Mouse (Mus musculus): ENCODE measurements around the gene Ltb. TPM values are rescaled to one million over a fixed set of nuclear protein-coding genes. Genes with fewer than 3 reads are reported as not detected.

Ltb gene
- 0.32 and 0.48 TPM in 2 replicates for polyA plus RNA-seq (2014; fragmentation: Nextera tagmentation; extraction: Ambion mirVana)

DNA sequence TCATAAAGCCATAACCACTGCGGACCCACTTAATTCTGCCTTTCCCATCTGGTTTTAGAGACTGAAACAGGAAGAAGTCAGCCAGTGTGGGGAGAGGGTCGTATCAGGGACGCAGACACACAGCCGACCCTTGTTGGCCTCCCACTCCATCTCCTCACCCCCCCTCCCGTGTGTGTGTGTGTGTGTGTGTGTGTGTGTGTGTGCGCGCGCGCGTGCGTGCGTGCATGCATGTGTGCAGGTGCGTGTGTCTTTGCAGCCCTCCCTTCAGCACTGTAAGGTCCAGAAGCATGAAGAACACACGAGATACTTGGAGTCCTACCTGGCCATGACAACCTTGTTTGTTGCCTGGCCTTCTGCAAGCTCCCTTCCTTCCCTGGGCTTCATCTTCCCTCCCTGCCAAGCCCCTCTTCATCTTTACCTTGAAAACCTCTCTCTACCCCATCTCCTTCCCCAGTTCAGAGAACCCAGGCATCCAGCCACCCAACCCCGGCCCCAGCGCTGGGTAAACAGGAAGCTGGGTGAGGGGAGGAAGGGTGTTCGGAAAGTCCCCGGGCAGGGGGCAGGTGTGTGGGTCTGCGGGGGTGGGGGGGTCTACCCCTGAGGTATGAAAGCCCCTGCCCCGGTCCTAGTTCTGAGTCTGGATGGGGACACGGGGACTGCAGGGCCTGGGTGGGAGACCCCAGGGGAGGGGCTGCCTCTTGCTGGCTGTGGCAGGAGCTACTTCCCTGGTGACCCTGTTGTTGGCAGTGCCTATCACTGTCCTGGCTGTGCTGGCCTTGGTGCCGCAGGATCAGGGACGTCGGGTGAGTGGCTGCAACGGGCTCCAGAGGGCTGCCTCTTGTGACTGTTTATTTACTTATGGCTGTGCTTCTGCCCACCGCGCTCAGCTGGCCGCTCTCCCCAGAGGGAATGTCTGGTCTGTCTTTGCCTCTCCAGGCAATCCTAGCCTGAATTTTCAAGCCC is at the start of gene Ltb:
Gene Ltb (plus strand): TSS at position 559 of the 963 bp plus-strand sequence.
- H3K36me3 ChIP-seq (replicated peaks; ENCODE audit: control insufficient read depth, insufficient read depth, low read depth, low read length), result no peaks in the 10 kb centered on the region
- no peak within 1 kb of the TSS for H3K4me3 ChIP-seq (ENCODE audit: low read depth, low read length)
- no peaks in the 10 kb centered on the region for H3K9me3 ChIP-seq (replicated peaks; ENCODE audit: control insufficient read depth, low read length)
- H3K27ac ChIP-seq (replicated peaks; ENCODE audit: low read depth, low read length), result no peak within 1 kb of the TSS
- H3K27me3 ChIP-seq (ENCODE audit: control insufficient read depth, insufficient read depth, low read length), result peaks cover 21% of the 10 kb centered on the region
- H3K4me2 ChIP-seq (ENCODE audit: low read depth, low read length), result 0 out of 2 replicates have a peak within 1 kb of the TSS, but pooled peaks have one; percentile 10
- WGBS, result 60% methylated on average over 28 of the region's 28 CpGs
- ATAC-seq (replicated peaks; ENCODE audit: insufficient number of reproducible peaks, low FRiP score, low TSS enrichment, low read depth) (no peak), DNase-seq (ENCODE audit: low spot score) (no peak)
- H3K9ac ChIP-seq (replicated peaks; ENCODE audit: low read length), result no peak within 1 kb of the TSS
- H3K4me1 ChIP-seq (ENCODE audit: control insufficient read depth, insufficient read depth, low read length), result no peaks in the 10 kb centered on the region

GRCm38 (mm10) chr17:35146139-35146538 is 48.1 kb upstream of the Ltb start:
- no peaks in the 10 kb centered on the region for H3K9me3 ChIP-seq (replicated peaks; ENCODE audit: control insufficient read depth, low read length)
- 92% methylated on average over 5 of the region's 5 CpGs for WGBS

DNA sequence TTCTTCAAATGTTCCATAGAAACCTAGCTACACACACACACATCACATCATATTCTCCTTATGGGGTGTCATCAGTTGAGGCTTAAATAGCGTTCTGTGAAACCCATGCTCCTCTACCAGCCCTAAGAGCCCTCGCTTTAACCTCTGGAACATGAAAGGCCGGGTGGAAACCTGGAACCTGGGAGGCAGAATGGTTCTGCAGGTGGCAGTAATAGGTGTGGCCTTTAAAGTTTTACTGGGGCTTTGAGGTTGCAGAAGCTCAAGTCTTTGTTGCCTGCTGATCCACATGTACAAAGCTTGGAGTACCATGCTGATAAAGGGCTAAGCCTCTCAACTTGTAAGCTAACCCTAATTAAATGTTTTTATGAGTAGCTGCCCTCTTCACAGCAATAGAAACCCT is 46.9 kb upstream of the Ltb start:
- DNase-seq (ENCODE audit: low spot score), result no peak
- H3K9ac ChIP-seq (replicated peaks; ENCODE audit: low read length), result no peak overlapping the region
- no peaks in the 10 kb centered on the region for H3K4me1 ChIP-seq (ENCODE audit: control insufficient read depth, insufficient read depth, low read length)
- H3K9me3 ChIP-seq (replicated peaks; ENCODE audit: control insufficient read depth, low read length), result no peaks in the 10 kb centered on the region
- H3K36me3 ChIP-seq (replicated peaks; ENCODE audit: control insufficient read depth, insufficient read depth, low read depth, low read length), result peaks cover 67% of the 10 kb centered on the region
- no peak for ATAC-seq (replicated peaks; ENCODE audit: insufficient number of reproducible peaks, low FRiP score, low TSS enrichment, low read depth)
- 55% methylated on average over 3 of the region's 3 CpGs for WGBS
- no peaks in the 10 kb centered on the region for H3K27me3 ChIP-seq (ENCODE audit: control insufficient read depth, insufficient read depth, low read length)
- H3K4me3 ChIP-seq (ENCODE audit: low read depth, low read length), result no peak overlapping the region
- no peak overlapping the region for H3K4me2 ChIP-seq (ENCODE audit: low read depth, low read length)
- H3K27ac ChIP-seq (replicated peaks; ENCODE audit: low read depth, low read length), result no peak overlapping the region

More at GRCm38 (mm10) chr17:35146139-35146538, 48.1 kb upstream of the Ltb start:
- ATAC-seq (replicated peaks; ENCODE audit: insufficient number of reproducible peaks, low FRiP score, low TSS enrichment, low read depth), result no peak
- Histone ChIP-seq H3K4me2 (ENCODE audit: low read depth, low read length) (no peak overlapping the region), H3K9ac (replicated peaks; ENCODE audit: low read length) (no peak overlapping the region), H3K4me3 (ENCODE audit: low read depth, low read length) (no peak overlapping the region), H3K4me1 (ENCODE audit: control insufficient read depth, insufficient read depth, low read length) (no peaks in the 10 kb centered on the region), H3K36me3 (replicated peaks; ENCODE audit: control insufficient read depth, insufficient read depth, low read depth, low read length) (peaks cover 70% of the 10 kb centered on the region), H3K27ac (replicated peaks; ENCODE audit: low read depth, low read length) (no peak overlapping the region), H3K27me3 (ENCODE audit: control insufficient read depth, insufficient read depth, low read length) (no peaks in the 10 kb centered on the region)
- DNase-seq (ENCODE audit: low spot score), result no peak

GRCm38 (mm10) chr17:35147922-35148639 is 46.2 kb upstream of the Ltb start:
- Histone ChIP-seq H3K9me3 (replicated peaks; ENCODE audit: control insufficient read depth, low read length) (no peaks in the 10 kb centered on the region), H3K27me3 (ENCODE audit: control insufficient read depth, insufficient read depth, low read length) (no peaks in the 10 kb centered on the region), H3K4me2 (ENCODE audit: low read depth, low read length) (no peak overlapping the region), H3K4me3 (ENCODE audit: low read depth, low read length) (no peak overlapping the region), H3K27ac (replicated peaks; ENCODE audit: low read depth, low read length) (no peak overlapping the region), H3K4me1 (ENCODE audit: control insufficient read depth, insufficient read depth, low read length) (no peaks in the 10 kb centered on the region), H3K36me3 (replicated peaks; ENCODE audit: control insufficient read depth, insufficient read depth, low read depth, low read length) (peaks cover 64% of the 10 kb centered on the region), H3K9ac (replicated peaks; ENCODE audit: low read length) (no peak overlapping the region)
- peak; percentile 22 for DNase-seq (ENCODE audit: low spot score)
- WGBS, result 69% methylated on average over 5 of the region's 5 CpGs
- no peak for ATAC-seq (replicated peaks; ENCODE audit: insufficient number of reproducible peaks, low FRiP score, low TSS enrichment, low read depth)

DNA sequence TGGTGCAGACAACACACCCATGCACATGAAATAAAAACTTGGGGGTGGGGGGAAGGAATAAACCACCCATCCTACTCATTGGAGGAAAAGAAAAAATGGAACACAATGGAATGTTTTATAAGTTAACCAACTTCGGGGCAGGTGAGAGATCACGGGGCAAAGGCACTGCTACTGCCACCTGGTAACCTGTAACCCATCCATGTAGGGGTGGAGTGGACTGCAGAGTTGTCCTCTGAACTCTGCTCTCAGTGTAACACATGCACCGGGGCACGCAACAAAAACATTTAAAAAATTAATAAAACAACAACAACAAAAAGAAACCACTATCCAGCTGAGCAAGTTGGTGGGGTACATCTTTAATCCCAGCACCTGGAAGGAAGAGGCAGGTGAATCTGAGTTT is 42.1 kb upstream of the Ltb start:
- Histone ChIP-seq H3K4me3 (ENCODE audit: low read depth, low read length) (no peak overlapping the region), H3K9ac (replicated peaks; ENCODE audit: low read length) (no peak overlapping the region), H3K9me3 (replicated peaks; ENCODE audit: control insufficient read depth, low read length) (no peaks in the 10 kb centered on the region), H3K27ac (replicated peaks; ENCODE audit: low read depth, low read length) (no peak overlapping the region), H3K36me3 (replicated peaks; ENCODE audit: control insufficient read depth, insufficient read depth, low read depth, low read length) (peaks cover 73% of the 10 kb centered on the region), H3K4me1 (ENCODE audit: control insufficient read depth, insufficient read depth, low read length) (0 out of 2 replicates have a peak, but pooled peaks cover 3% of the 10 kb centered on the region), H3K4me2 (ENCODE audit: low read depth, low read length) (no peak overlapping the region), H3K27me3 (ENCODE audit: control insufficient read depth, insufficient read depth, low read length) (no peaks in the 10 kb centered on the region)
- ATAC-seq (replicated peaks; ENCODE audit: insufficient number of reproducible peaks, low FRiP score, low TSS enrichment, low read depth), result no peak
- DNase-seq (ENCODE audit: low spot score), result no peak
- WGBS, result 97% methylated on average over 4 of the region's 4 CpGs

- no peaks in the 10 kb centered on the region for H3K27me3 ChIP-seq (ENCODE audit: control insufficient read depth, insufficient read depth, low read length)
- H3K4me3 ChIP-seq (ENCODE audit: low read depth, low read length), result no peak overlapping the region
- H3K9me3 ChIP-seq (replicated peaks; ENCODE audit: control insufficient read depth, low read length), result no peaks in the 10 kb centered on the region
- 0 out of 2 replicates have a peak, but pooled peaks cover 3% of the 10 kb centered on the region for H3K4me1 ChIP-seq (ENCODE audit: control insufficient read depth, insufficient read depth, low read length)
- DNase-seq (ENCODE audit: low spot score), result no peak
- ATAC-seq (replicated peaks; ENCODE audit: insufficient number of reproducible peaks, low FRiP score, low TSS enrichment, low read depth), result no peak
- H3K36me3 ChIP-seq (replicated peaks; ENCODE audit: control insufficient read depth, insufficient read depth, low read depth, low read length), result peaks cover 82% of the 10 kb centered on the region
- 94% methylated on average over 9 of the region's 9 CpGs for WGBS
- no peak overlapping the region for H3K27ac ChIP-seq (replicated peaks; ENCODE audit: low read depth, low read length)
- H3K4me2 ChIP-seq (ENCODE audit: low read depth, low read length), result no peak overlapping the region
- no peak overlapping the region for H3K9ac ChIP-seq (replicated peaks; ENCODE audit: low read length)
Observed at GRCm38 (mm10) chr17:35153077-35153476, 41.2 kb upstream of the Ltb start.

DNA sequence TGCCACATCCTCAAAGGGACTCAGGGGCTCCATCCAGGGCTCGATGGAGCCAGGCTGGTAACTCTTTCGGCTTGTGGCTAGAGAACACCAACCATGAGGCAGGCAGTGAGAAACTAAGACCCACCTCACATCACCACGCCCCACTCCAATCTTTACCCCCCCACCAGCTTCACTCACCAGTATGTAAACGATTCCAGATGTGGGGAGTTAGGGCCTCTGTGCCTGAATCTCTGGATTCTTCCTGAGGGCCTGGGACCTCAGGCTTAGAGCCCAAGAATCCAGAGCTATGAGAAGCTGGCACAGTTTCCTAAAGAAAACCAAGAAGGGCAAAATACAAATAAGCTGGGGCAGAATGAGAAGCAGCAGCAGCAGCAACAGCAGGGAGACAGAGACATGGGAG is 40.3 kb upstream of the Ltb start:
- Histone ChIP-seq H3K36me3 (replicated peaks; ENCODE audit: control insufficient read depth, insufficient read depth, low read depth, low read length) (peaks cover 88% of the 10 kb centered on the region), H3K9me3 (replicated peaks; ENCODE audit: control insufficient read depth, low read length) (no peaks in the 10 kb centered on the region), H3K4me1 (ENCODE audit: control insufficient read depth, insufficient read depth, low read length) (0 out of 2 replicates have a peak, but pooled peaks cover 3% of the 10 kb centered on the region), H3K27ac (replicated peaks; ENCODE audit: low read depth, low read length) (no peak overlapping the region), H3K4me2 (ENCODE audit: low read depth, low read length) (no peak overlapping the region), H3K9ac (replicated peaks; ENCODE audit: low read length) (no peak overlapping the region), H3K27me3 (ENCODE audit: control insufficient read depth, insufficient read depth, low read length) (no peaks in the 10 kb centered on the region), H3K4me3 (ENCODE audit: low read depth, low read length) (no peak overlapping the region)
- DNase-seq (ENCODE audit: low spot score) (peak; percentile 68), ATAC-seq (replicated peaks; ENCODE audit: insufficient number of reproducible peaks, low FRiP score, low TSS enrichment, low read depth) (no peak)
- WGBS, result 61% methylated on average over 4 of the region's 4 CpGs
